Mouse (Mus musculus) left cerebral cortex, postnatal 10 days (tissue): ENCODE data around the gene Tmem219. TPM values are rescaled to one million over a fixed set of nuclear protein-coding genes. Genes with fewer than 3 reads are reported as not detected.

Source experiments
- DNase-seq, 2 experiments: peaks; one replicate each; pipeline ENCODE4 v3.0.0; 2021 to 2022; ENCODE audit warnings: low spot score in 2 of 2, mixed read lengths in 1 of 2; ENCODE audit errors: extremely low spot score in 1 of 2
- intact Hi-C: fragments of 180-260 bp; cut with DNase I; formaldehyde crosslinking; loops from one replicate; pipeline ENCODE4 v1.15.1; 2025
- total RNA-seq, 2 experiments: library from RNA; stranded (reverse); gene quantifications; 2 replicates each; pipeline ENCODE4 v1.2.3; 2021

Gene Tmem219
- 10 to 100 TPM; 22.4 to 25.2 TPM for total RNA-seq

DNA sequence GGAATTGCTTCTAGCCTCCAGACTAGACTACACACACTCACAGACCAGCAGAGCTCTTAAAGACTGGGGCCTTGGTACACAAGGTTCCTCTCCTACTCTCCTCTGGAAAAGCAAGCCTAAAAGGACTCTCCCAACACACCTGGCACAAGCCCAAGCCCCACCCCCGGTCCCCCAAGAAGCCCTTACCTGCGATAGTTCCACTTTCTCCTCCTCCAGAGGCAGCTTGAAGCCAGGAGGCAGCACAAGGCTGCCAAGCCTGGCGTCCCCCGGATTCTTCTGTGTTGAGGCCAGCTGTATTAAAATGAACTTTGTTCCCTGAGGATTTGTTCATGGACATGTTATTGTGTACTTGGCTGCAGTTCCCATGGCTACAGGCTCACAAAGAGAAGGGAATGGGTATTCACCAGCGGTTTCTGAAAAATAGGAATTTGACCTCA lies at the start of gene Tmem219:
TSS of gene Tmem219 (minus strand) at position 294 of the 437 bp plus-strand sequence.
- intact Hi-C loops, result no loop called here

DNA sequence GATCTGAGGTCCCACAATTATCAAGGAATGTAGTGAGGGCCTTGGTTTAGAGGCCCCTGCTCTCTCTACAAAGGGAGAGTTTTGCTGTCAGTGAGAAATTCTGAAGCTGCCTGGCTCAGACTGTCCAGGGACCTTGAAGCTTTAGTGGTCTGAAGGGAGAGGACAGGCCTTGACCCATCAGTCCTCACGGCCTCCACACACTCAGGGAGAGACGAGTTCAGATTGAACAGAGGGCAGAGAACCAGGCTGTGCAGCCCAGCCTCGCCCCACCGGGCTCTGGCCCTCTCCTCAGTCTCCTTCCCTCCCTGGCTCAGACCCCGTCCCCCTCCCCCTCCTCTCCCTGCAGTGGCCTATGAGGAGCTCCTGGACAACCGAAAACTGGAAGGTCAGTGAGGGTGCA lies 44.6 kb upstream of the Tmem219 start:
- intact Hi-C loops, result no loop called here
- no peak for DNase-seq

More for the DNA sequence above, at the start of gene Tmem219:
- peak in 1 of 2 experiments; percentile 56 for DNase-seq

DNA sequence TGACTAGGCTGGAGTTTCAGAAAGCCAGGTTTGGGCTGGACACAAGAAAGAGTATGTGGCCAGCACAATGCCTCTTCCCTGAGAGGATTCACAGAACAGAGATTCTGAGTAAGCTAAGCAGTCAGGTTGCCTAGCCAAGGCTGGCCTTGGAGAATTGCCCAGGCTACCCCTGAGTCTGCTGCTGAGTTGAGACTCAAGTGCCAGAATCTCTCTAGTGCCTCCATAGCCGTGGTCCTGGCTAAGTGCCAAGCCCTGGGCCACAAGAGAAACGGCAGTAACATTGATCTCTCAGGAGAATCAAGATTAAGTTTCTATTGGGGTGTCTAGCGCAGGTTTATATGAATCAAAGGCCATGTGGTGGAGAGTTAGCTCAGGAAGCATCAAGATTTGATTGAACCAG lies 42.9 kb upstream of the Tmem219 start:
- intact Hi-C loops, result no loop called here

DNA sequence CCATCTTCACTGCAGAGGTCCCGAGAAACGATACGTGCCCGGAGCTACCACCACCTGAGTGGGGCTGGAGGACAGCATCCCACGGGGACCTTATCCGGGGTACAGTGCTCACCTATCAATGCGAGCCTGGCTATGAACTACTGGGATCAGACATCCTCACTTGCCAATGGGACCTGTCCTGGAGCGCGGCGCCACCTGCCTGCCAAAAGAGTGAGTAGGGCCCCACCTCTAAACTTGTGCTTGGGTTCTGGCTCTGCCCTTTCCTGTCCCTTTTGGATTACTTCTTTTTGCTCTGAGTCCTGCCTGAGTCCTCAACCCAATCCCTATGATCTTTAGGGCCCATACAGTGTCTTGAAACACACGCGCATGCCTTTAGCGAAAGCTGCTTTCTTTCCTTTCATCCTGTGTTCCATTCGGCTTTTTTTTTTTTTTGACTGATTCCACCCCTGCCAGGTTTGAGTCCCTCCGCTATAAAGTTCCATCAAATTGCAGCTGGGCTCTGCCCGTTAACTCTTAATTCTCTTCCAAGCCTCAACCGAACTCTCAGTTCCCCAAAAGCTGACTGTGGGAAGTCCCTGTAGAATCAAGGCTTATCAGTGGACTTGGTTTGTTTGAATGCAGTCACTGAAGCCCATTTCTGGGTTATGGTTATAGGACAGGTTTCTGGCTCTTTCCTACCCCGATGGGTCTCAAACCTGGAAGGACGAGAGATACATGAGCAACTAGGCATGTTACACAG lies 41.0 kb upstream of the Tmem219 start:
- DNase-seq, result no peak
- intact Hi-C loops, result loop anchor here (5.0 kb wide), 1 partner anchor 86 kb away; no protein-coding TSS in a partner anchor

More for the DNA sequence above, 42.9 kb upstream of the Tmem219 start:
- no peak for DNase-seq

DNA sequence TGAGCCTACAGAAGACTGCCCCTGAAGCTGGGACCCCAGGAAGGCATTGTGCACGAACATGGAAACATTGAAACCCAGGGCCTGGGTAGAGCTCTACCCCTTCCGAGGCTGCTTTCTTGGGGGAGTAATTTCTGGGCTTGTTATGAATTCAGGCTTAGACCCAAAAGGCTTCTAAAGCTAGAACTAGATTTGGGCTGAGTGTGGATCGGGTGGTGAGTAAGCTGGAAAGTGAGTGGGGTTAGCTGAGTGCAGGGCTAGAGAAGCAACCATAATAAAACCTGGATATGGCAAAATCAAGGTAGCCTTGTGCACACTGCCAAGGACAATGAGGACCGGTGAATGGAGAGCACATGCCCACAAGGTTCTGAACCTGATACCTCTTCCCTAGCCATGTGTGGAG lies 39.2 kb upstream of the Tmem219 start:
- no peak for DNase-seq
- intact Hi-C loops, result loop anchor here (5.0 kb wide), 1 partner anchor 85 kb away; no protein-coding TSS in a partner anchor

DNA sequence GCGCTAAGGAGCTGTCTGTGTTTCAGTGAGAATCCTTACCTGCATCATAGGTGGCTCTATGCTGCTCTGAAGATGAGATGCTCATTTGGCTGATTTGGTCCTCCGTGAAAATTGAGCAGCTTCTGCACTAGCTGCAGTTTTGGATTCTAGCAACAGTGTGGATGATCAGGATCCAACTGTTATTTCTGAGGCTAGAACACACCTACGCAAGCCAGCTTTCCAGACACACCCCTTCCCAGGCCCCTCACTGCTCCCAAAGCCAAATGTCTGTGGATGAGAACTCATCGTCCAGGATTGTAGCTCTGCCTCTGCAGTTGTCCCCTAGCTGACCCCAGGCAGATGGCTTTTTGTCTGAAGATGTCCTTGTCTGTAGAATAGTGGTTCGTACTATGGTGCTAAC lies 38.4 kb upstream of the Tmem219 start:
- intact Hi-C loops, result loop anchor here (5.0 kb wide), 1 partner anchor 84 kb away; no protein-coding TSS in a partner anchor
- DNase-seq, result no peak

DNA sequence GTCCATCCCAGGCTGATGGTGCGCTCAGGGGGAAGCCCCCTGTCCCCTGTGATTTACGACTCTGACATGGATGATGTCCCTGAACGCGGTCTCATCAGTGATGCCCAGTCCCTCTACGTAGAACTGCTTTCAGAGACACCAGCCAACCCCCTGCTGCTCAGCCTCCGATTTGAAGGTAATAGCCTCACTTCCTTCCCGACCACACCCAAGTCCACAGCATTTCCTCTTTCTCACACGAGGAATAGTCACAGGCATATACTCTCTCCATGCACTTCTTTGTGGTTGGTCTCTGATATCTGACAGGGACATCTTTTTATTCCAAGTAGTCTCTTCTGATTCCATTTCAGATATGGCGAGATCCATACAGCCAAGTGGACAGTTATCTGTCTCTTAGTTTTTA lies 37.1 kb upstream of the Tmem219 start:
- intact Hi-C loops, result loop anchor here (5.0 kb wide), 1 partner anchor 82 kb away; no protein-coding TSS in a partner anchor
- DNase-seq, result no peak

DNA sequence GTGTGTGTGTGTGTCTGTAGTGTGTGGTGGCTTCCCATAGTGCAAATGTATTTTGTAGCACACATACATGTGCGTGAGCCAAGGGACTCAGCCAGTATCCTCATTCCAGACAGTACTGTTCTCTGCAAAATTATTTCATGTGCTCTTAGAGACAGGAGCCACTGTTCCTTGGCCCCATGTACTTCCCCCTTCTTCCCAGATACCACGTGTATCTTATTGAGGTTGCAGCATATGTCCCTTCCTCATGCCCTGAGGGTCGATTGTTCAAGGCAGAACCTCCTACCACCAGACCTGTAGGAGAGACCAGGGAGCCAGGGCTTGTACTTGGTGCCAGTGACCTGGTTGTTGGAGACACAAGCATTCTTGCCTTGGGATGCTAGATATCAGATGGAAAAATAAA lies 32.4 kb upstream of the Tmem219 start:
- intact Hi-C loops, result no loop called here
- no peak for DNase-seq

DNA sequence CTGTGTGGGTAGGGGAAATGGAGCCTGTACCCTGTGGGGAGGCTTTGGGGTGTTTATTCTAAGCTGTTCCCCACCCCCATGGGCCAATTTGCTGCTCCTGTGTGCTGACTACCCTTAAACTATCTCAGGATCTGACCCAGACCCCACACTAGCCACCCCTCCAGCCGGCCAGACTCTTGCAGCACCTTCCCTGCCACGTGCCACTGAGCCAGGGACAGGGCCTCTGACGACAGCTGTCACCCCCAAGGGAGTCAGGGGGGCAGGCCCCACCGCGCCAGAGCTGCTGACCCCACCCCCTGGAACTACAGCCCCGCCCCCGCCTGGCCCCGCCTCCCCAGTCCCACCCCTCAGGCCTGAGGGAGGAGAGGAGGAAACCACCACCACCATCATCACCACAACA lies 29.9 kb upstream of the Tmem219 start:
- intact Hi-C loops, result no loop called here
- DNase-seq, result no peak

DNA sequence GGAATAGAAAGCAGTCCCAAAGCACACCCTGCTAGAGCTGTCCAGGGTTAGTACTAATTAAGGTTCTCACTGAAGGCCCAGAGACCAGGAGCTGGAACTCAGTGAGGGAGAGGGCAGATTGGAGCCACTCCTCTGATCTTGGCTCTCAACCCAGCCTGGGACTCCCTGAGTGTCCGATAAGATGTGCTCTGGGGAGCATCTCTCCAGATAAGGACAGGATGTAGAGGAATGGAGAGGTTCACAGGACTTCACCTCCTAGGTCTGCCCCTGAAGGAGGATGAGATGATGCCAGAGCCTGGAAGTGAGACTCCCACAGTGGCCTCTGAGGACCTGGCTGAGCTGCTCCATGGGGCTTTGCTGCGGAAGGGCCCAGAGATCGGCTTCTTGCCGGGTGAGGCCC lies 29.0 kb upstream of the Tmem219 start:
- intact Hi-C loops, result no loop called here
- DNase-seq, result no peak

DNA sequence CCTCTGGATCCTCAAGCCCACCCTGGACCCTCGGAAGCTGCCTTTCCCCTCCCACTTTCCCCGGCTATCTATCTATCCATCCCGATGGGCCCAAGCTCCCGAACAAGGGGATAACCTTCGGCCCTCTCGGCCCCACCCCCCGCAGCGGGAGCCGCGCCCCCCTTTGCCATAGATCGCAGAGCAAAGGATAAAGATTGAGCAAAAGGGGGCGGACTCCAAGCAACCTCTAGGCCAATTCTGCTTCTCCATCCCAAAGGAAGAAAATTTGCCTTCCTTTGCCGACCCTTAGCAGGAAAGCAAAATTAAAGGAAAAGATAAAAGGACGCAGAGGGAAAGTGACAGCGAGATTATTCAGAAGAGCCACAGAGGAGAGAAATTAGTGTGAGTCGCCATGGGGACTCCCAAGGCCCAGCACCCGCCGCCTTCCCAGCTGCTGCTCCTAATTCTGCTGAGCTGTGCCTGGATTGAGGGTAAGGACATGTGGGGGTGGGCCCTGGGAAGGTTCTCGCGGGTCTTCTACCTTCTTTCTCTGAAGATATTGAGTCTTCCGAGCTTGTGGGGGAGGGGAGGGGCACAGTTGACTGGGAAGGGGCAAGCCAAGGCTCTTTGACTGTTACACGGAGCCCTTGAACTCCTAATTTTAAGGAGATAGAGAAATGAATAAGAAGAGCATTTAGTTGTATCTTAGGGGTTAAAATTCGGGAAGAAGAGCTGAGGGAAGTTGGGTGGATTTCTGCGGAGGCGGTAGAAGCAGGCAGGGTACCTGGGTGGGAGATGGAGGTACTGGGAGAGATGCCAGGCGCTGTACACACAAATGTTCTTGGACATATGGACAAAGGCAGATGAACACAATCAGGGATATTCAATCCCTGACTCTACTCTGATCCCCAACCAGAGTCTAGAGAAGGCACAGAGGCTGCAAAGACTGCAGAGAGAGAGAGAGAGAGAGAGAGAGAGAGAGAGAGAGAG lies 28.2 kb upstream of the Tmem219 start:
- DNase-seq, result peak in 1 of 2 experiments; percentile 66
- intact Hi-C loops, result no loop called here

DNA sequence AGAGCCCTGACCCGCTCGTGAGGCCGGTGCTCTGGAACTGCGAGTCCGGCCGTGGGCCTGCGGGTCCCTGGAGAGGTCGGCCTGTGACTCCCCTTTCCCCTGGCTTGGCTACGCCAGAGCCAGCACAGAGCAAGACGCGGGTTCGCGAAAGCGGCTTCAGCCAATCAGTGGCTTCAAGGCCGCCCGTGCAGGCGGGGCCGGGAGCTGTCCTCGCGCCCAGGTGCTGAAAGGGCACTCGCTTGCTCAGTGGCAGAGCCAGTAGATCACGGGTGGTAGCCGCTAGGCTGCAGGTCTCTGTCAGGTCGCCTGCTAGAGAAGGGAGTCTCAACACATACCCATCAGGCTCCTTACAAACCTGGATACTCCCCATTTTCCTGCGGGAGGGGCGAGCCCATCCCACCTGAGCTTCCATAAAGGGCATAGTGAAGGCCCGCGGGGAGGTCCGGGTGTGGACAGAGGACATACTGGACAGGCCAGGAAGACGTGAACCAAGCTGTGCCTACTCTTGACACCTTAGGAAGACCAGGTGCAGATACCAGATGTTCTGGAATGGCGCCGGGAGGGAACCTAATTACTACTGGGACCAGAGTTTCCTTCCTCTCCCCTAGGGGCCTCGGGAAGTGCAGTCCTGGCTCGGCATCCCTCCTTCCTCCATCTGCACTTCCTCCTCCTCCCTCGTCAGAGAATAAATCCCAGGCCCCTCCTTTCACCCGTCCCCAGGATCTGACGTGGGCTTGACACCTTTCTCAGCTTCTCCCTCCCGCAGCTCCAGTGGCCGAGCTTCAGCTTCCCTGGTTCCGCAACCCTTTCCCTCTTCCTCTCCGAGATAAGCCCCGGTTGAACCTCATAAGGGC lies 27.3 kb upstream of the Tmem219 start, which contains the start of gene Sez6l2:
TSS of gene Sez6l2 (plus strand) at position 771 of the 854 bp plus-strand sequence.
- peak; percentile 76 to 91 for DNase-seq
- intact Hi-C loops, result loop anchor here (2.0 kb wide), 1 partner anchor 155 kb away; no protein-coding TSS in a partner anchor

DNA sequence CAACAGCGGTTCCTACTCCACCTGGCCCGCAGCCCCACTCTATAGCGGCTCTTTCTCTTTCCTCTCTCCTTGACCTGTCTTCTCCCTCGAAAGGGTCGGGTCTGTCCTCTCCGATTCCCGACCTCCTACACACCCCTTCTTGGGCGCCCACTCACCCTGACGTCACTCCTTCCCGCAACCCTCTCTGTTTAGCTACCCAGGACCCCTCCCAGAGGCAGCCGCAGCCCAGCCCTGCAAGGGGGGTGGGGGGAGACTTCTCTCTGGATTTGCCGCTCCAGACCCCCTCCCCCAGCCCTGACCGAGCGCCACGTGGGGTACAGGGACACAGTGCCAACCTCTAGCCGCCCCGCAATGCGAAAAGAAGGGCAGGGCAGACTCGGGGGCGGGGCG lies 26.7 kb upstream of the Tmem219 start, which contains the start of gene Asphd1:
TSS of gene Asphd1 (minus strand) at position 180 of the 390 bp plus-strand sequence.
- peak; percentile 73 to 87 for DNase-seq
- intact Hi-C loops, result loop anchor here (2.0 kb wide), 1 partner anchor 155 kb away; no protein-coding TSS in a partner anchor

DNA sequence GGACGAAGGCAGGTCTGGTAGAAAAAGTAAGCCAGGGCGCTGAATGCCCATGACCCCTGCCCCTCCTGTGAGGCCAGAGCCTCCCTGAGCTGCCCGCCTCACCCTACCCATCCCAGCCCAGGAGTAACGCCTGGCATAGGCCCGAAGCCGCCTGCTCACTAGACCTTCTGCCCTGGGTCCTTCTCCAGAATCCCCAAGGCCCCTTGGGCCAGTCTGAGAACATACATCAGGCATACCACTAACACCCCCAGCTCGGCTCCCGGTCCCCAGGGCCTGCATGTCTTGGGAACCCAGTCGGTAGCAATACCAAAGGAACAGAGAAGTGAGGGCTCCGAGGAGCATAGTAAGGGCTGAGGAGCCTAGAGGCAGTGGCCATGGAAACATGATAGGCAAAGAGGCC lies 25.9 kb upstream of the Tmem219 start:
- DNase-seq, result no peak
- intact Hi-C loops, result loop anchor here (2.0 kb wide), 1 partner anchor 156 kb away; no protein-coding TSS in a partner anchor

DNA sequence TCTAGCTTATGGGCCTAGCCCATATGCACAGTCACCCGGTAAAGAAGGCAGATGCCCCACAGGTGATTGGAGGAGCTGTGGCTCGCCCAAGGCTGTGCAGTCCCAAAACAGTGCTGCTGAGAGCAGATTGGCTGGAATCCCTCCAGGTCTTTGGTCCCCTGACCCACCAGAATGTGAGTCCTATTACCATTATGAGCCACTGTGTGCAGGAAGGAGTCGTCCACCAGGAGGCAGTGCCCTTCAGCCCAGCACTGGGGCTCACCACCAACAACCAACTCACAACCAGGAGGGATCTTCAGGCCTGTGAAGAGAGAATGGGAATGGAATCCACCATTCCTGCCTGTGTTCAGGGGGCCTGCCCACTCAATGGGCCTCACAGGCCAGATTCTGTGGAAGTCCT lies 23.8 kb upstream of the Tmem219 start:
- intact Hi-C loops, result no loop called here
- DNase-seq, result peak in 1 of 2 experiments; percentile 62

DNA sequence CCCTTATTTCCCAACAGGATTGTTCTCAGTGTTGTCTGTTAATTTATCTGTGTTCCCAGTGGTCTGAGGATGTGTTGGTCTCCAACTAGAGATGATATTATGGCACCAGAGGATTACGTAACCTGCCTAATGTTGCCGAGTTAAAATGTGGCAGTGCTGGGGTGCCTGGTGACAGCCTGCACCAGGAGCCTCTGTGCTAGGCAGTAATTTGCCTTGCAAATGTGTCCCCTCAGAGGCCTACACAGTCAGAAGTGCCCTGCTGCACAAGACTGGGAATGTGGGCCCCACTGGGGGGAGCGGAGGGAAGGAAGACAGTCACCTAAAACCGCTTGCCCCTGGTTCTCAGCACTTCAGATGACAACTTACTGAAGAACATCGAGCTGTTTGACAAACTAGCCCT lies 19.1 kb upstream of the Tmem219 start:
- DNase-seq, result no peak
- intact Hi-C loops, result no loop called here

DNA sequence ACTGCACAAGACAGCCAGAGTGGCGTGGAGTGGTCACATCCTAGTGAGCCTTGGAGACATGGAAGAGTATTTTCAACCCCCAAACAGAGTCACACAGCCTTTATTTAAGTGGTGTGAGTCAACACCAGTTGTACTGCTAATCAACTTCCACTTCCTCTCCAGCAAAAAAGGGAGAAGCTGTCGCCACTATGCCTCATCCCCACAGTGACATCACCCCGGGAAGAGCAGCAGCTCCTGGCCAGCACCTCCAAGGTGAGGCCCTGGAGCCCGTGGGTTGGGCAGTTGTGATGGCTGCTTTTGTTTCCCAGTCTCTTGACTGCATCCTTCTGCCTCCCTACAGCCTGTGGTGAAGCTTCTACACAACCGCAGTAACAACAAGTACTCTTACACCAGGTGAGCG lies 18.5 kb upstream of the Tmem219 start:
- intact Hi-C loops, result no loop called here
- no peak for DNase-seq

DNA sequence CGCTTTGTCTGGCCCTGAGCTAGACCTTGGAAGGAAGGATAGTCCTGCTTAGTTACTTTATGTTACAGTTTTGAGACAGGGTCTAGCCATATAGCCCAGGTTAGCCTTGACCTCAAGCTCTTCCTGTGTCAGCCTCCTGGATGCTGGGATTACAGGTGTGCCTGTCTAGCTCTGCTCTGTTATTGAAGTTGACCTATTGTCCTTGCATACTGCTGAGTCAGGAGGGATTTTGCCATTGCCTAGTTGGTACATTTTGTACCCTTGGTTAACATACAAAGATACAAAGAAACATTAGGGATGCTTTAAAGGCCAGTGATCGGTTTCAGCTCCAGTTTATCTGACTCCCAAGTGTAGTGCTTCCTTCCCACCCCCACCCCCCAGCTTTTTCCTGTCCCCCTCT lies 9.9 kb upstream of the Tmem219 start:
- intact Hi-C loops, result no loop called here
- DNase-seq, result no peak
